Mouse (Mus musculus) erythroblast, embryonic 14.5 days (primary cell): ENCODE measurements around the gene Rab30. TPM values are rescaled to one million over a fixed set of nuclear protein-coding genes. Genes with fewer than 3 reads are reported as not detected.

Experiments
- H3K27me3 ChIP-seq: 2 replicates; pipeline ENCODE4 v1.6.1; 2012; ENCODE audit warnings: inconsistent platforms; ENCODE audit not compliant: control insufficient read depth
- H3K36me3 ChIP-seq: 2 replicates; pipeline ENCODE4 v1.6.1; 2012; ENCODE audit warnings: mild to moderate bottlenecking, inconsistent platforms; ENCODE audit not compliant: control insufficient read depth
- H3K4me1 ChIP-seq: 2 replicates; pipeline ENCODE4 v1.6.1; 2012; ENCODE audit warnings: inconsistent platforms; ENCODE audit not compliant: control insufficient read depth
- H3K4me3 ChIP-seq: replicated peaks from 2 replicates; pipeline ENCODE3; 2012; ENCODE audit warnings: moderate library complexity, mild to moderate bottlenecking, inconsistent platforms
- H3K9me3 ChIP-seq: 2 replicates; pipeline ENCODE4 v1.6.1; 2012; ENCODE audit warnings: low read length, inconsistent platforms, mixed read lengths; ENCODE audit not compliant: control insufficient read depth
- GATA1 ChIP-seq: IDR thresholded peaks from 2 replicates; pipeline ENCODE4 v1.6.1; 2012; ENCODE audit warnings: low read length, inconsistent platforms, mixed read lengths
- TAL1 ChIP-seq: IDR thresholded peaks from 3 replicates; pipeline ENCODE4 v1.6.1; 2012; ENCODE audit warnings: low read length, inconsistent platforms, mixed read lengths
- polyA plus RNA-seq: library from polyadenylated mRNA; stranded (reverse); fragments of >175 nt; gene quantifications from 2 replicates; pipeline ENCODE4 v1.2.3, GENCODE M21; 2012

Rab30 gene
- polyA plus RNA-seq, 1 experiment, result 0.18 TPM

DNA sequence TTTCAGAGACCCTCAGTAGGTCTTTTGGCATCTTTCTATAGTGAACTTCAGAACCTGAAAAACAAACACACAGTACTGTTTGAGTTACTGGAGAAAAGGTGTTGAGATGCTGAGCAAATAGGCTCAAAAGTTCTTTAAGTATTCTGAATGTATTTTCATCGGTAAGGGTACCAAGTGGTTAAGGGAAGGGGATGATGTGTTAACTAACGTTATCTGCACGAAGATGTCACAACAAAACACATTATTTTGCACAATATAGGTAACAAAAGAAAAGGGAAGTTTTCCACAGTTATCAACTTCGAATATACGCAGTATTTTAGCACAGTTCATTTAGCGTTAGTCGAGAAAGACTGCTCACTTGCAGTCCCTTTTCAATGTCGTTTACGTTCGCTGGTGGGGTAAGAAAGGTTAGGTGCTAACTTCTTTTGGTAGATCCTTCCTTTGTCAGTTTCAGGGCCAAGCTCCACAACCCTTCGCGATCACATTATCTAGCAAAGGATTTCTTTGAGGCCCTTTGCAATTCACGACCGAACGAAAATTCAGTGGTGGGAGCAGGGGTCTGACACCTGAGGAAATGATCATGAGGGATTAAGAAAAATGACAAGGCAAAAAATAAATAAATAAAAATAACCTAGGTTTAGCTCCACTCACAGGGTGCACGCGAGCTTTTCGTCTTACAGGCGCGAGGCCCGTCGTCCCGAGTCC is 840 bp upstream of the Rab30 start:
- Histone ChIP-seq H3K4me1 (peaks cover 51% of the 10 kb centered on the region), H3K9me3 (no peaks in the 10 kb centered on the region), H3K27me3 (peaks cover 9% of the 10 kb centered on the region), H3K36me3 (peaks cover 53% of the 10 kb centered on the region), H3K4me3 (peak overlapping the region; percentile 68)
- TF ChIP-seq GATA1 (no peak), TAL1 (no peak)

- peak overlapping the region; percentile 68 for H3K4me3 ChIP-seq
- TF ChIP-seq TAL1, result no peak
- TF ChIP-seq GATA1, result no peak
- H3K27me3 ChIP-seq, result peaks cover 11% of the 10 kb centered on the region
- peaks cover 51% of the 10 kb centered on the region for H3K4me1 ChIP-seq
- H3K36me3 ChIP-seq, result peaks cover 40% of the 10 kb centered on the region
- H3K9me3 ChIP-seq, result no peaks in the 10 kb centered on the region
Observed at GRCm38 (mm10) chr7:92741861-92742249, 452 bp downstream of the Rab30 start.

- Histone ChIP-seq H3K4me1 (peaks cover 51% of the 10 kb centered on the region), H3K9me3 (no peaks in the 10 kb centered on the region), H3K36me3 (peaks cover 35% of the 10 kb centered on the region), H3K27me3 (peaks cover 11% of the 10 kb centered on the region), H3K4me3 (peak overlapping the region; percentile 68)
- no peak for TF ChIP-seq GATA1
- no peak for TF ChIP-seq TAL1
Observed at GRCm38 (mm10) chr7:92742341-92742741, 938 bp downstream of the Rab30 start.

DNA sequence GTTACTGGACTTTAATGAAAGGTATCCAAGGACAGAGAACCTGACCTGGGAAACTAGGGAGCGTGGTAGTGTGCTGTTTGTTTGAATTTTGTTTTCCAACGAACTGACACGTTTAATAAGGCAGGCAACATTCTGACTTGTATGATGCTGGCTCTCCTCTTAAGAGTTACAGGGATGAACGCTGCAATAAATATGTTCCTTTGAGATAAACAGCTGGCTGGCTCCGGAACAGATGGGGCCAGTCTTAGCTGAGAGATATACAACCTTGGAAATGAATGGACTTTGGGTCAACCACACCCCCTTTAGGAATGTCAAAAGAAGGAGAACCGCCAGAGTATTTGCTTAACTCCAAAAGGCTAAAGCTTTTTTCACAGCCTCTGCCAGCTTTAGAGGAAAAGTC is 1.4 kb downstream of the Rab30 start:
- H3K27me3 ChIP-seq, result peaks cover 11% of the 10 kb centered on the region
- peak overlapping the region; percentile 68 for H3K4me3 ChIP-seq
- no peaks in the 10 kb centered on the region for H3K9me3 ChIP-seq
- H3K36me3 ChIP-seq, result peaks cover 31% of the 10 kb centered on the region
- peaks cover 51% of the 10 kb centered on the region for H3K4me1 ChIP-seq
- TF ChIP-seq GATA1, result peak; percentile 87
- TF ChIP-seq TAL1, result peak; percentile 93

GRCm38 (mm10) chr7:92743325-92743724 is 1.9 kb downstream of the Rab30 start:
- Histone ChIP-seq H3K4me3 (peak overlapping the region; percentile 68), H3K4me1 (peaks cover 51% of the 10 kb centered on the region)
- TF ChIP-seq GATA1 (no peak), TAL1 (no peak)

DNA sequence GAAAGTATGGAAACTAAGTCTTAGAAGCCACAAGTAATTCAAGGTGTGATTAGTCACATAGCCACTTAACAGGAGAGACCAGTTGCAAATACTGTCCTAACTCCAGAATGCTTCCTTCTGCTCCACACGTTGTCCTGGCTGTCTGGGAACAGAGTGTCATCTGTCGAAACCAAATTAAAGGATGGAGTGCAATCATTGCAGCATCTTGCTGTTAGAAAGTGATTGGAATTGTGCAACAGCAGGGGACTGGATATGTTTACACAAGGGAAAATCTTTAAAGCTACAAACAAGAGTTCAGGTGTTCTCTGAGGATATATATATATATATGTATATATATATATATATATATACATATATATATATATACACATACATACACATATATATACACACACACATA is 9.0 kb downstream of the Rab30 start:
- H3K4me3 ChIP-seq, result no peak overlapping the region
- peaks cover 2% of the 10 kb centered on the region for H3K27me3 ChIP-seq
- H3K4me1 ChIP-seq, result peaks cover 3% of the 10 kb centered on the region
- no peaks in the 10 kb centered on the region for H3K9me3 ChIP-seq
- no peaks in the 10 kb centered on the region for H3K36me3 ChIP-seq
- TF ChIP-seq TAL1 (no peak), GATA1 (no peak)

More at GRCm38 (mm10) chr7:92743325-92743724, 1.9 kb downstream of the Rab30 start:
- Histone ChIP-seq H3K36me3 (peaks cover 26% of the 10 kb centered on the region), H3K27me3 (peaks cover 11% of the 10 kb centered on the region), H3K9me3 (no peaks in the 10 kb centered on the region)

DNA sequence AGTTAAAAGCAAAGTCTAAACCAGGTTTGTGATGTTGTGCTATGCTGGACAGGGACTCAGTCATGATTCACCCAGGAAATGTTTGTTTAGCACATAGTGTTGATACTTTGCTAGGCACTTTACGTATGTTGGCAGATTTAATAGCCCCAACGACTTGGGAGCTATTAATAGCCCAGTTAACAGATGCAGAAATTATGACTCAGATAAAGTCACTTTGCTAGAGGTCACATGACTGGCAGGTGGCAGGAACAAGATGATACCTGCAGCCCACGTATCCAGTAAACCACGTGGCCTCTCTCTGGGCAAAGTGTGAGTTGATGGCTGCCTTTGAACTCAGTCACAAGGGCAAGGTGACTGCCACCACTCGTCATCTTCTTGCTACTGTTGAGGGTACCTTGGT is 16.7 kb downstream of the Rab30 start:
- Histone ChIP-seq H3K4me1 (peaks cover 2% of the 10 kb centered on the region), H3K36me3 (no peaks in the 10 kb centered on the region), H3K9me3 (no peaks in the 10 kb centered on the region), H3K4me3 (no peak overlapping the region), H3K27me3 (no peaks in the 10 kb centered on the region)
- TF ChIP-seq GATA1, result no peak
- TF ChIP-seq TAL1, result no peak

DNA sequence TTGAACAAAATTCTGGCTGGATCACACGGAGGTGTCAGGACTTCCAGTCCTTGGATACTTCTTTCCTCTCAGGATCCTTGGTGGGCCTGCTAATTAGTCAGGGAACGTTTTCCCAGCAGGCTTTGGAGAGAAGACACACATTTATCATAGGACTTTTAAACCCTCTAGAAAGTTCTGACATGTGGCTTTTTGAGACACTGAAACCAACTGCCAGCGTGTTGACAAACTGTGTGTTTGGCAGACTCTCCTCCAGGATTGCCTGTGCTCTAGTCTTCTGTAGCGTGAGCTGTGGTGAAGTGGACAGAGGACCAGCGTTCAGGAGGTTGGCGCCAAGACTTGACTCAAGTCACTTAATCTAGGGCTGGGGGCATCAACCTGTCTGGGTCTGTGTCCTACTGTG is 19.2 kb downstream of the Rab30 start:
- Histone ChIP-seq H3K9me3 (no peaks in the 10 kb centered on the region), H3K27me3 (no peaks in the 10 kb centered on the region), H3K4me3 (no peak overlapping the region), H3K36me3 (no peaks in the 10 kb centered on the region), H3K4me1 (peaks cover 2% of the 10 kb centered on the region)
- no peak for TF ChIP-seq GATA1
- TF ChIP-seq TAL1, result no peak

- TF ChIP-seq TAL1 (no peak), GATA1 (no peak)
- Histone ChIP-seq H3K4me1 (peaks cover 2% of the 10 kb centered on the region), H3K36me3 (no peaks in the 10 kb centered on the region), H3K4me3 (no peak overlapping the region), H3K27me3 (no peaks in the 10 kb centered on the region), H3K9me3 (no peaks in the 10 kb centered on the region)
Observed at GRCm38 (mm10) chr7:92761161-92761560, 19.8 kb downstream of the Rab30 start.
